Mouse (Mus musculus): ENCODE measurements around the gene Gipc2. TPM values are rescaled to one million over a fixed set of nuclear protein-coding genes. Genes with fewer than 3 reads are reported as not detected.

Gene Gipc2
- 8.0 TPM for polyA plus RNA-seq (2014; fragmentation: Illumina TruSeq; extraction: RNeasy Lipid Tissue Mini Kit (QIAGEN cat#74804); ENCODE audit: low read depth, low replicate concordance)

DNA sequence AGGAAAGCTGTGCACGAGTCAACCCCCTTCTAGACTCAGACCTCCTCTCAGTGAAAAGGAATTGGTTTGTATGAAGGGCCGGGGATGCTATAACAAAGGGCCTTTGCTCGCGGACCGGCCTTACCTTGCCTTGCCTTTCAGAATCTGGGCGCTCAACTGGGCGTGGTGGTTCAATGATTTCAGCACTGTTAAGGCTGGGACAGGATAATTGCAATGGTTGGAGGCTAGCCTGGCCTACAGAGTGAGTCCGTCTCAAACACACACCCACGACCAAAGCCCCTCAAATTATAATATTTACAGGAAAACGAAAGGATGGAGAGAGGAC, at the start of gene Gipc2:
TSS of gene Gipc2 (minus strand) at position 132 of the 325 bp plus-strand sequence.

DNA sequence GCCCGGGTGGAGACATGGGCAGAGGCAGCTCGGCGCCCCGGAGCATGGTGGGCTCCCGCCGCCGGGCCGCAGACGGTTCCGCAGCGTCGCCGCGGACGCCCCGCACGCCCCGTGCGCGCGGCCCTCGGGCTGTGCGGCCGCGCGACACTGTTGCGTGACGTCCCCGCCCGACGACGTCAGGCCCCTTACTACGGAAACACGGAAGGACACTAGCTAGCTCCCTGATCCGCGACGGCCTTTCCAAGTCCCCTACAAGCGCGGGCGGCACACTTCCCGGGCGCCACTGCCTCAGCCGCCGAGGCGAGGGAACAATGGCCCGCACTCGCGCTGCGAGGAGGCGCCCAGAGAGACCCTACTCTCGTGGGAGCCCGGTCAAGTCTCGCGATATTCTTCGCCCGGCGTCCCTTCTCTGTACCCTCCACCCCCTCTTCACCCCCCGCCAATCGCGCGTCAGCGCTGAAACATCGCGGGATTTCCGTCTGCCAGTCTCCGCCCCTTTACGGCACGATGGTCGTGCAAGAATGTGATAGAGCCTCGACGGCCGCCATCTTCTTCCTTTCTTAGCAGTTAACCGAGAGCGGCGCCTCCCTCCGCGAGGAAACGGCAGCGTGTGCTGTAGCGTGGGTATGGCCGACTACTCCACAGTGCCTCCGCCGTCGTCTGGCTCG, 44.1 kb upstream of the Gipc2 start, which contains the start of the genes Dnajb4 and Fubp1:
TSS of gene Dnajb4 (minus strand) at position 336 of the 668 bp plus-strand sequence.
TSS of gene Fubp1 (plus strand) at position 456 of the 668 bp plus-strand sequence.

Other genes starting within 250 kb of the Gipc2 start
- 38.4 TPM for gene Dnajb4, start 44.1 kb upstream of the Gipc2 start, polyA plus RNA-seq (2014; fragmentation: Illumina TruSeq; extraction: RNeasy Lipid Tissue Mini Kit (QIAGEN cat#74804); ENCODE audit: low read depth, low replicate concordance)
- 51.6 TPM for gene Fubp1, start 44.2 kb upstream of the Gipc2 start, polyA plus RNA-seq (2014; fragmentation: Illumina TruSeq; extraction: RNeasy Lipid Tissue Mini Kit (QIAGEN cat#74804); ENCODE audit: low read depth, low replicate concordance)
- 14.4 TPM for gene Nexn, start 100.1 kb upstream of the Gipc2 start, polyA plus RNA-seq (2014; fragmentation: Illumina TruSeq; extraction: RNeasy Lipid Tissue Mini Kit (QIAGEN cat#74804); ENCODE audit: low read depth, low replicate concordance)
- gene Miga1, start 174.2 kb upstream of the Gipc2 start, polyA plus RNA-seq (2014; fragmentation: Illumina TruSeq; extraction: RNeasy Lipid Tissue Mini Kit (QIAGEN cat#74804); ENCODE audit: low read depth, low replicate concordance) = 23.5 TPM
- 46.3 TPM for gene Usp33, start 180.2 kb upstream of the Gipc2 start, polyA plus RNA-seq (2014; fragmentation: Illumina TruSeq; extraction: RNeasy Lipid Tissue Mini Kit (QIAGEN cat#74804); ENCODE audit: low read depth, low replicate concordance)
- gene Zzz3, start 229.2 kb upstream of the Gipc2 start, polyA plus RNA-seq (2014; fragmentation: Illumina TruSeq; extraction: RNeasy Lipid Tissue Mini Kit (QIAGEN cat#74804); ENCODE audit: low read depth, low replicate concordance) = 30.6 TPM